Mouse (Mus musculus): ENCODE measurements around the gene Pcna. TPM values are rescaled to one million over a fixed set of nuclear protein-coding genes. Genes with fewer than 3 reads are reported as not detected.

The Pcna gene
- polyA plus RNA-seq, 1 experiment = 81.7 TPM

- no peak for TF ChIP-seq CTCF (IDR thresholded peaks at IDR 0.05; ENCODE audit: extremely low read depth, insufficient read depth, insufficient read length, insufficient replicate concordance)
- TF ChIP-seq POLR2A (IDR thresholded peaks at IDR 0.05; ENCODE audit: low read depth, low read length) = no peak
- no peak for DNase-seq (ENCODE audit: low read depth in 1 of 2, low spot score in 2 of 2)
- WGBS = 16% methylated on average over 6 of the region's 6 CpGs
- peak overlapping the region; percentile 84 for H3K27ac ChIP-seq (ENCODE audit: insufficient read depth, low read length)
- no peaks in the 10 kb centered on the region for H3K27me3 ChIP-seq (ENCODE audit: control insufficient read depth, insufficient read depth, low read length)
- H3K36me3 ChIP-seq (ENCODE audit: control insufficient read depth, insufficient read depth, low read length) = no peaks in the 10 kb centered on the region
- peaks cover 17% of the 10 kb centered on the region for H3K4me1 ChIP-seq (ENCODE audit: control insufficient read depth, insufficient read depth, insufficient read length)
- peak overlapping the region; percentile 87 for H3K4me3 ChIP-seq (ENCODE audit: extremely low read depth, insufficient read depth, insufficient read length)
Measured at GRCm38 (mm10) chr2:132264266-132264710, 11.2 kb upstream of the Pcna start.

GRCm38 (mm10) chr2:132263421-132264265, 10.5 kb upstream of the Pcna start:
- H3K27ac ChIP-seq (ENCODE audit: insufficient read depth, low read length) = peak overlapping the region; percentile 84
- 1% methylated on average over 47 of the region's 47 CpGs for WGBS
- H3K4me1 ChIP-seq (ENCODE audit: control insufficient read depth, insufficient read depth, insufficient read length) = peaks cover 14% of the 10 kb centered on the region
- H3K27me3 ChIP-seq (ENCODE audit: control insufficient read depth, insufficient read depth, low read length) = no peaks in the 10 kb centered on the region
- no peak for TF ChIP-seq POLR2A (IDR thresholded peaks at IDR 0.05; ENCODE audit: low read depth, low read length)
- no peak for TF ChIP-seq CTCF (IDR thresholded peaks at IDR 0.05; ENCODE audit: extremely low read depth, insufficient read depth, insufficient read length, insufficient replicate concordance)
- H3K4me3 ChIP-seq (ENCODE audit: extremely low read depth, insufficient read depth, insufficient read length) = peak overlapping the region; percentile 87
- DNase-seq (ENCODE audit: low read depth in 1 of 2, low spot score in 2 of 2) = peak; percentile 29 to 59
- no peaks in the 10 kb centered on the region for H3K36me3 ChIP-seq (ENCODE audit: control insufficient read depth, insufficient read depth, low read length)

DNA sequence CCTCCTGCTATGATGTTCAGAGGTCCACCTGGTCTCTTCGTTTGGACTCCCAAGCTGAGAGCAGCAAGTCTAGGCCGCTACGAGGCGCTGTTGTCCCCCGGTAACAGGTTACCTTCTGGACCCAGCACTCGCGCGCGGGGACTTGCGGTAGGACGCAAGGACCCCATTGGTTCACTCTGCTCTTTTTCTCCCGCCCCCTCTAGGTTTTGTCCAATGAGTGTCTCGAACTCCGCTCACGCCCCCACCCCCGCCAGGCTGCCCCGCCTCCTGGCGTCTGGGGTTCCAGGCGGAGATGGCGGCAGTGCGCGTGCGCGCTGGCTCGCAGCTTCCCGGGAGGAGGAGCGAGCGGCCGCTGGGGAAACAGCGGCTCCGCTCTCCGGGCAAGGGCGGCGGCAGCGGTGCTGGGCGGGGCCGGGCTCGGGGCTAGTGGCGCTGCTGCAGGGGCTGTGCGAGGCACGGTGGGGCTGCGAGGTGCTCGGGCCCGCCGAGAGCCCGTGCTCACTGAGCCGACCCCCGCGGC, 9.8 kb upstream of the Pcna start, which contains the start of gene Cds2:
Gene Cds2 (plus strand): TSS at position 270 of the 520 bp plus-strand sequence.
- DNase-seq (ENCODE audit: low read depth in 1 of 2, low spot score in 2 of 2) = peak; percentile 98
- Histone ChIP-seq H3K36me3 (ENCODE audit: control insufficient read depth, insufficient read depth, low read length) (no peaks in the 10 kb centered on the region), H3K4me1 (ENCODE audit: control insufficient read depth, insufficient read depth, insufficient read length) (peaks cover 14% of the 10 kb centered on the region), H3K4me3 (ENCODE audit: extremely low read depth, insufficient read depth, insufficient read length) (peak within 1 kb of the TSS; percentile 87), H3K27me3 (ENCODE audit: control insufficient read depth, insufficient read depth, low read length) (no peaks in the 10 kb centered on the region), H3K27ac (ENCODE audit: insufficient read depth, low read length) (peak within 1 kb of the TSS; percentile 84)
- TF ChIP-seq POLR2A (IDR thresholded peaks at IDR 0.05; ENCODE audit: low read depth, low read length) (peak; percentile 24; the same call in 1 of the 2 replicates), CTCF (IDR thresholded peaks at IDR 0.05; ENCODE audit: extremely low read depth, insufficient read depth, insufficient read length, insufficient replicate concordance) (peak; percentile 94)
- WGBS = 0% methylated on average over 49 of the region's 49 CpGs

- H3K4me1 ChIP-seq (ENCODE audit: control insufficient read depth, insufficient read depth, insufficient read length) = peaks cover 14% of the 10 kb centered on the region
- WGBS = 36% methylated on average over 6 of the region's 6 CpGs
- H3K4me3 ChIP-seq (ENCODE audit: extremely low read depth, insufficient read depth, insufficient read length) = no peak overlapping the region
- DNase-seq (ENCODE audit: low read depth in 1 of 2, low spot score in 2 of 2) = no peak
- no peaks in the 10 kb centered on the region for H3K36me3 ChIP-seq (ENCODE audit: control insufficient read depth, insufficient read depth, low read length)
- TF ChIP-seq POLR2A (IDR thresholded peaks at IDR 0.05; ENCODE audit: low read depth, low read length) (no peak), CTCF (IDR thresholded peaks at IDR 0.05; ENCODE audit: extremely low read depth, insufficient read depth, insufficient read length, insufficient replicate concordance) (no peak)
- H3K27ac ChIP-seq (ENCODE audit: insufficient read depth, low read length) = no peak overlapping the region
- H3K27me3 ChIP-seq (ENCODE audit: control insufficient read depth, insufficient read depth, low read length) = no peaks in the 10 kb centered on the region
Measured at GRCm38 (mm10) chr2:132262175-132262574, 9.1 kb upstream of the Pcna start.

DNA sequence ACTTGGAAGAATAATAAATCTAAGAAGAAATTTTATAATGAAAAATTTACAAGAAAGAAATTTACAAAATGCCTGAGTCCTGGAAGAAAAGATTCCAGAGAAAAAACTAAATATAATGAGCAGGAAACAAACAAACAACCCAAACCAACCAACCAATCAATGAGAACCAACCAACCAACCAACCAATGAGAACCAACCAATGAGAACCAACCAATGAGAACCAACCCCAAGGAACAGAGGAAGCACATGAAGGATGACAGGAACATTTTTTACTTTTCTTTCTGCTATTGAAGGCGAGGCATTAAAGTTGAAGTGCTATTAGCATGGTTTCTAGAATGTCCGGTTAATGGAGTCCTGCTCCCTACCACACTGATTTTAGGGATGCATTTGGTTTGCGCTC, 7.5 kb upstream of the Pcna start:
- no peak overlapping the region for H3K27ac ChIP-seq (ENCODE audit: insufficient read depth, low read length)
- H3K27me3 ChIP-seq (ENCODE audit: control insufficient read depth, insufficient read depth, low read length) = no peaks in the 10 kb centered on the region
- H3K4me3 ChIP-seq (ENCODE audit: extremely low read depth, insufficient read depth, insufficient read length) = no peak overlapping the region
- WGBS = 87% methylated on average over 3 of the region's 3 CpGs
- H3K4me1 ChIP-seq (ENCODE audit: control insufficient read depth, insufficient read depth, insufficient read length) = peaks cover 12% of the 10 kb centered on the region
- H3K36me3 ChIP-seq (ENCODE audit: control insufficient read depth, insufficient read depth, low read length) = no peaks in the 10 kb centered on the region
- no peak for DNase-seq (ENCODE audit: low read depth in 1 of 2, low spot score in 2 of 2)
- TF ChIP-seq CTCF (IDR thresholded peaks at IDR 0.05; ENCODE audit: extremely low read depth, insufficient read depth, insufficient read length, insufficient replicate concordance) (no peak), POLR2A (IDR thresholded peaks at IDR 0.05; ENCODE audit: low read depth, low read length) (no peak)

GRCm38 (mm10) chr2:132257350-132258068, 4.4 kb upstream of the Pcna start:
- Histone ChIP-seq H3K27me3 (ENCODE audit: control insufficient read depth, insufficient read depth, low read length) (no peaks in the 10 kb centered on the region), H3K36me3 (ENCODE audit: control insufficient read depth, insufficient read depth, low read length) (no peaks in the 10 kb centered on the region), H3K27ac (ENCODE audit: insufficient read depth, low read length) (no peak overlapping the region), H3K4me1 (ENCODE audit: control insufficient read depth, insufficient read depth, insufficient read length) (no peaks in the 10 kb centered on the region), H3K4me3 (ENCODE audit: extremely low read depth, insufficient read depth, insufficient read length) (no peak overlapping the region)
- 94% methylated on average over 6 of the region's 6 CpGs for WGBS
- no peak for DNase-seq (ENCODE audit: low read depth in 1 of 2, low spot score in 2 of 2)
- TF ChIP-seq CTCF (IDR thresholded peaks at IDR 0.05; ENCODE audit: extremely low read depth, insufficient read depth, insufficient read length, insufficient replicate concordance) = no peak
- no peak for TF ChIP-seq POLR2A (IDR thresholded peaks at IDR 0.05; ENCODE audit: low read depth, low read length)
